Mouse (Mus musculus) lung, postnatal 25 days (tissue): ENCODE measurements around the gene Procr.
"Not testable (repeated sequence)": the region's sequence is repeated elsewhere in the genome, so short reads cannot be mapped to it uniquely, and the experiment has no call there.

Experiments used
- DNase-seq: peaks from one replicate; pipeline ENCODE4 v3.0.0; 2022; ENCODE audit warnings: low spot score

Gene Procr

GRCm38 (mm10) chr2:155751014-155751786 lies at the start of gene Procr:
Procr (plus strand) TSS chr2:155751117.
- peak; percentile 51 for DNase-seq

GRCm38 (mm10) chr2:155701399-155701919 lies 49.5 kb upstream of the Procr start:
- peak; percentile 34 for DNase-seq

GRCm38 (mm10) chr2:155703630-155704029 lies 47.3 kb upstream of the Procr start:
- DNase-seq, result no peak

- no peak for DNase-seq
Measured at GRCm38 (mm10) chr2:155707251-155707650, 43.7 kb upstream of the Procr start.

- no peak for DNase-seq
Measured at GRCm38 (mm10) chr2:155710557-155710956, 40.4 kb upstream of the Procr start.

- no peak for DNase-seq
Measured at GRCm38 (mm10) chr2:155717082-155717990, 33.6 kb upstream of the Procr start.

- no peak for DNase-seq
Measured at GRCm38 (mm10) chr2:155720585-155720984, 30.3 kb upstream of the Procr start.

- DNase-seq, result no peak
Measured at GRCm38 (mm10) chr2:155724036-155724435, 26.9 kb upstream of the Procr start.

- DNase-seq, result no peak
Measured at GRCm38 (mm10) chr2:155724526-155724925, 26.4 kb upstream of the Procr start.

GRCm38 (mm10) chr2:155726302-155726701 lies 24.6 kb upstream of the Procr start:
- no peak for DNase-seq

- no peak for DNase-seq
Measured at GRCm38 (mm10) chr2:155727764-155728395, 23.0 kb upstream of the Procr start.

- no peak for DNase-seq
Measured at GRCm38 (mm10) chr2:155728742-155729141, 22.2 kb upstream of the Procr start.

GRCm38 (mm10) chr2:155729158-155729645 lies 21.7 kb upstream of the Procr start, which contains the start of gene Edem2:
Edem2 (minus strand) TSS chr2:155729475.
- DNase-seq, result peak; percentile 96

- no peak for DNase-seq
Measured at GRCm38 (mm10) chr2:155735080-155735479, 15.8 kb upstream of the Procr start.

GRCm38 (mm10) chr2:155735766-155736165 lies 15.2 kb upstream of the Procr start, which contains the start of gene Gm17581:
Gm17581 (minus strand) TSS chr2:155735866.
- not testable (repeated sequence) for DNase-seq

GRCm38 (mm10) chr2:155736936-155737335 lies 14.0 kb upstream of the Procr start:
- DNase-seq, result no peak

- DNase-seq, result no peak
Measured at GRCm38 (mm10) chr2:155737803-155738202, 13.1 kb upstream of the Procr start.

- DNase-seq, result no peak
Measured at GRCm38 (mm10) chr2:155742211-155742610, 8.7 kb upstream of the Procr start.

- peak; percentile 53 for DNase-seq
Measured at GRCm38 (mm10) chr2:155742931-155743337, 8.0 kb upstream of the Procr start.

GRCm38 (mm10) chr2:155743351-155743750 lies 7.6 kb upstream of the Procr start:
- no peak for DNase-seq

- no peak for DNase-seq
Measured at GRCm38 (mm10) chr2:155745487-155745886, 5.4 kb upstream of the Procr start.

GRCm38 (mm10) chr2:155749394-155749793 lies 1.5 kb upstream of the Procr start:
- no peak for DNase-seq
